Mouse (Mus musculus): ENCODE results near the gene Gm13078. TPM values are rescaled to one million over a fixed set of nuclear protein-coding genes. Genes with fewer than 3 reads are reported as not detected.

Gm13078 gene
- total RNA-seq (2023): not detected

GRCm38 (mm10) chr4:143719155-143719554, at the start of gene Gm13078:
TSS of gene Gm13078 (plus strand) at chr4:143719455.

GRCm38 (mm10) chr4:143702611-143703010, 16.6 kb upstream of the Gm13078 start, which contains the start of gene Gm13089:
TSS of gene Gm13089 (minus strand) at chr4:143702711.

Other genes starting within 250 kb of the Gm13078 start
- gene Gm13043, start 208.1 kb upstream of the Gm13078 start, total RNA-seq (2023): not detected
- not detected for gene Gm13040, start 183.5 kb upstream of the Gm13078 start, total RNA-seq (2023)
- gene BC080695, start 167.8 kb upstream of the Gm13078 start, total RNA-seq (2023): not detected
- gene Gm13057, start 167.7 kb upstream of the Gm13078 start, total RNA-seq (2023): not detected
- not detected for gene Gm13083, start 104.5 kb upstream of the Gm13078 start, total RNA-seq (2023)
- gene Gm13088, start 62.2 kb upstream of the Gm13078 start, total RNA-seq (2023): not detected
- not detected for gene Gm13089, start 16.7 kb upstream of the Gm13078 start, total RNA-seq (2023)
- not detected for gene Gm13023, start 69.9 kb downstream of the Gm13078 start, total RNA-seq (2023)
- gene Gm13084, start 96.6 kb downstream of the Gm13078 start, total RNA-seq (2023): not detected
- not detected for gene Gm13103, start 127.0 kb downstream of the Gm13078 start, total RNA-seq (2023)
- not detected for gene Pramef6, start 180.9 kb downstream of the Gm13078 start, total RNA-seq (2023)
- gene Pramef25, start 231.6 kb downstream of the Gm13078 start, total RNA-seq (2023): not detected
- gene Gm13101, start 247.5 kb downstream of the Gm13078 start, total RNA-seq (2023): not detected